Mouse (Mus musculus) neural tube, embryonic 13.5 days (tissue): ENCODE measurements around the gene Kalrn. TPM values are rescaled to one million over a fixed set of nuclear protein-coding genes. Genes with fewer than 3 reads are reported as not detected.

Source experiments
- ATAC-seq: fragments of 200-750 bp; cut with Nextera tagmentation; 2 replicates; pipeline ENCODE4 v1.8.0; 2017; ENCODE audit warnings: low read depth, mild to moderate bottlenecking, moderate TSS enrichment, moderate library complexity
- H3K27ac ChIP-seq: fragments of 300-500 bp; sonication (generic); replicated peaks from 2 replicates; pipeline ENCODE4 v1.5.1; 2015; ENCODE audit warnings: moderate library complexity, mild to moderate bottlenecking, inconsistent platforms
- H3K27me3 ChIP-seq: fragments of 300-500 bp; sonication (generic); 2 replicates; pipeline ENCODE4 v1.6.1; 2015; ENCODE audit warnings: mild to moderate bottlenecking, inconsistent platforms
- H3K36me3 ChIP-seq: fragments of 300-500 bp; sonication (generic); 2 replicates; pipeline ENCODE4 v1.6.1; 2015; ENCODE audit warnings: mild to moderate bottlenecking, inconsistent platforms
- H3K4me1 ChIP-seq: fragments of 300-500 bp; sonication (generic); replicated peaks from 2 replicates; pipeline ENCODE4 v1.6.1; 2015; ENCODE audit warnings: inconsistent platforms
- H3K4me2 ChIP-seq: fragments of 300-500 bp; sonication (generic); 2 replicates; pipeline ENCODE4 v1.6.1; 2015; ENCODE audit warnings: inconsistent platforms, mild to moderate bottlenecking, moderate library complexity
- H3K4me3 ChIP-seq: fragments of 300-500 bp; sonication (generic); 2 replicates; pipeline ENCODE4 v1.5.1; 2015; ENCODE audit warnings: mild to moderate bottlenecking, inconsistent platforms
- H3K9ac ChIP-seq: fragments of 300-500 bp; sonication (generic); 2 replicates; pipeline ENCODE4 v1.6.1; 2015; ENCODE audit warnings: moderate library complexity, mild to moderate bottlenecking, inconsistent platforms
- H3K9me3 ChIP-seq: fragments of 300-500 bp; sonication (generic); 2 replicates; pipeline ENCODE4 v1.6.1; 2016; ENCODE audit warnings: inconsistent platforms
- WGBS: fragments of 180-500 bp; shearing (Covaris S2); methylation state at CpG from one replicate; pipeline ENCODE4 v1.1.7; 2015; 5-methylcytosine and 5-hydroxymethylcytosine counted together
- polyA plus RNA-seq: library from polyadenylated mRNA; unstranded; fragments of >200 nt; fragmentation: Nextera tagmentation; extraction: Ambion mirVana; gene quantifications from 2 replicates; pipeline ENCODE4 v1.2.1, GENCODE M21; 2015

Kalrn gene
- polyA plus RNA-seq, 1 experiment from 2014 or later = 23.9 TPM

- H3K27ac ChIP-seq = no peak overlapping the region
- H3K27me3 ChIP-seq = no peaks in the 10 kb centered on the region
- H3K36me3 ChIP-seq = no peaks in the 10 kb centered on the region
- H3K4me2 ChIP-seq = no peak overlapping the region
- no peaks in the 10 kb centered on the region for H3K9me3 ChIP-seq
- H3K4me1 ChIP-seq = peaks cover 45% of the 10 kb centered on the region
- ATAC-seq = no peak
- no peak overlapping the region for H3K9ac ChIP-seq
- 73% methylated on average over 15 of the region's 15 CpGs for WGBS
- no peak overlapping the region for H3K4me3 ChIP-seq
These were observed 201.1 kb downstream of the Kalrn start for GRCm38 (mm10) chr16:34372103-34372741.

- no peak overlapping the region for H3K4me2 ChIP-seq
- no peak for ATAC-seq
- no peak overlapping the region for H3K27ac ChIP-seq
- no peak overlapping the region for H3K4me3 ChIP-seq
- no peaks in the 10 kb centered on the region for H3K9me3 ChIP-seq
- no peak overlapping the region for H3K9ac ChIP-seq
- no peaks in the 10 kb centered on the region for H3K4me1 ChIP-seq
- H3K27me3 ChIP-seq = no peaks in the 10 kb centered on the region
- H3K36me3 ChIP-seq = peaks cover 8% of the 10 kb centered on the region
- 88% methylated on average over 4 of the region's 4 CpGs for WGBS
These were observed 214.1 kb downstream of the Kalrn start for GRCm38 (mm10) chr16:34359206-34359605.

GRCm38 (mm10) chr16:34355547-34355946 is 217.8 kb downstream of the Kalrn start:
- ATAC-seq = no peak

GRCm38 (mm10) chr16:34354042-34354441 is 219.3 kb downstream of the Kalrn start:
- Histone ChIP-seq H3K27ac (no peak overlapping the region), H3K4me3 (no peak overlapping the region), H3K9ac (no peak overlapping the region), H3K4me1 (0 out of 2 replicates have a peak, but pooled peaks cover 5% of the 10 kb centered on the region), H3K27me3 (no peaks in the 10 kb centered on the region), H3K36me3 (peaks cover 8% of the 10 kb centered on the region), H3K9me3 (no peaks in the 10 kb centered on the region), H3K4me2 (no peak overlapping the region)
- WGBS = 80% methylated on average over 3 of the region's 3 CpGs
- ATAC-seq = no peak

More at GRCm38 (mm10) chr16:34355547-34355946, 217.8 kb downstream of the Kalrn start:
- Histone ChIP-seq H3K9ac (no peak overlapping the region), H3K36me3 (peaks cover 8% of the 10 kb centered on the region), H3K27ac (no peak overlapping the region), H3K4me2 (no peak overlapping the region), H3K4me1 (0 out of 2 replicates have a peak, but pooled peaks cover under 1% of the 10 kb centered on the region), H3K4me3 (no peak overlapping the region), H3K27me3 (no peaks in the 10 kb centered on the region), H3K9me3 (no peaks in the 10 kb centered on the region)
- WGBS = 87% methylated on average over 3 of the region's 3 CpGs

- no peak for ATAC-seq
- no peaks in the 10 kb centered on the region for H3K27me3 ChIP-seq
- H3K4me2 ChIP-seq = no peak overlapping the region
- no peaks in the 10 kb centered on the region for H3K9me3 ChIP-seq
- H3K4me3 ChIP-seq = no peak overlapping the region
- no peak overlapping the region for H3K27ac ChIP-seq
- peaks cover 8% of the 10 kb centered on the region for H3K36me3 ChIP-seq
- no peak overlapping the region for H3K9ac ChIP-seq
- 43% methylated on average over 6 of the region's 6 CpGs for WGBS
- peaks cover 5% of the 10 kb centered on the region; the same call in 1 of the 2 replicates for H3K4me1 ChIP-seq
These were observed 220.6 kb downstream of the Kalrn start for GRCm38 (mm10) chr16:34352747-34353146.

- Histone ChIP-seq H3K4me2 (no peak overlapping the region), H3K9ac (no peak overlapping the region), H3K36me3 (peaks cover 2% of the 10 kb centered on the region; the same call in 1 of the 2 replicates), H3K27ac (no peak overlapping the region), H3K27me3 (no peaks in the 10 kb centered on the region), H3K9me3 (no peaks in the 10 kb centered on the region), H3K4me3 (no peak overlapping the region), H3K4me1 (peaks cover 5% of the 10 kb centered on the region; the same call in 1 of the 2 replicates)
- ATAC-seq = no peak
- 81% methylated on average over 7 of the region's 7 CpGs for WGBS
These were observed 221.7 kb downstream of the Kalrn start for GRCm38 (mm10) chr16:34351575-34352150.

- 63% methylated on average over 10 of the region's 10 CpGs for WGBS
- Histone ChIP-seq H3K4me2 (no peak overlapping the region), H3K27me3 (no peaks in the 10 kb centered on the region), H3K4me3 (no peak overlapping the region), H3K9me3 (no peaks in the 10 kb centered on the region), H3K36me3 (no peaks in the 10 kb centered on the region), H3K9ac (no peak overlapping the region), H3K27ac (no peak overlapping the region), H3K4me1 (peaks cover 16% of the 10 kb centered on the region)
- no peak for ATAC-seq
These were observed 225.8 kb downstream of the Kalrn start for GRCm38 (mm10) chr16:34347574-34347973.

- no peak overlapping the region for H3K27ac ChIP-seq
- no peak for ATAC-seq
- no peak overlapping the region for H3K9ac ChIP-seq
- 83% methylated on average over 8 of the region's 8 CpGs for WGBS
- H3K4me3 ChIP-seq = no peak overlapping the region
- H3K27me3 ChIP-seq = no peaks in the 10 kb centered on the region
- H3K4me2 ChIP-seq = no peak overlapping the region
- H3K9me3 ChIP-seq = no peaks in the 10 kb centered on the region
- peaks cover 15% of the 10 kb centered on the region for H3K4me1 ChIP-seq
- no peaks in the 10 kb centered on the region for H3K36me3 ChIP-seq
These were observed 228.1 kb downstream of the Kalrn start for GRCm38 (mm10) chr16:34344895-34345876.

GRCm38 (mm10) chr16:34343968-34344367 is 229.4 kb downstream of the Kalrn start:
- Histone ChIP-seq H3K27ac (no peak overlapping the region), H3K4me3 (no peak overlapping the region), H3K4me2 (no peak overlapping the region), H3K36me3 (no peaks in the 10 kb centered on the region), H3K27me3 (no peaks in the 10 kb centered on the region), H3K9me3 (no peaks in the 10 kb centered on the region), H3K4me1 (peaks cover 16% of the 10 kb centered on the region), H3K9ac (no peak overlapping the region)
- 46% methylated on average over 1 of the region's 1 CpGs for WGBS
- no peak for ATAC-seq

GRCm38 (mm10) chr16:34343161-34343560 is 230.2 kb downstream of the Kalrn start:
- no peak overlapping the region for H3K4me2 ChIP-seq
- H3K27me3 ChIP-seq = no peaks in the 10 kb centered on the region
- no peak overlapping the region for H3K9ac ChIP-seq
- no peak for ATAC-seq
- 89% methylated on average over 4 of the region's 4 CpGs for WGBS
- H3K9me3 ChIP-seq = no peaks in the 10 kb centered on the region
- no peak overlapping the region for H3K27ac ChIP-seq
- no peak overlapping the region for H3K4me3 ChIP-seq
- H3K4me1 ChIP-seq = peaks cover 24% of the 10 kb centered on the region
- H3K36me3 ChIP-seq = no peaks in the 10 kb centered on the region

- ATAC-seq = no peak
- Histone ChIP-seq H3K27ac (no peak overlapping the region), H3K4me3 (no peak overlapping the region)
These were observed 230.8 kb downstream of the Kalrn start for GRCm38 (mm10) chr16:34342369-34343160.

More at GRCm38 (mm10) chr16:34342369-34343160, 230.8 kb downstream of the Kalrn start:
- Histone ChIP-seq H3K4me2 (no peak overlapping the region), H3K9ac (no peak overlapping the region), H3K4me1 (peaks cover 28% of the 10 kb centered on the region), H3K36me3 (no peaks in the 10 kb centered on the region), H3K9me3 (no peaks in the 10 kb centered on the region), H3K27me3 (no peaks in the 10 kb centered on the region)
- 71% methylated on average over 7 of the region's 7 CpGs for WGBS
